Mouse (Mus musculus) CH12.LX (cell line): ENCODE measurements around the gene Cd7.

ENCODE experiments used
- CTCF ChIP-seq, 2 experiments: IDR thresholded peaks in 1 of 2; conservative IDR thresholded peaks in 1 of 2; 2 replicates each; pipeline ENCODE4 v1.5.1; 2011 to 2012; ENCODE audit warnings: low read depth in 2 of 2, low read length in 2 of 2, improper control_type of control experiment in 1 of 2, inconsistent platforms in 1 of 2, mild to moderate bottlenecking in 1 of 2, moderate library complexity in 1 of 2
- ELF1 ChIP-seq: IDR thresholded peaks from 2 replicates; pipeline ENCODE4 v1.6.1; 2014; ENCODE audit warnings: low read depth, mild to moderate bottlenecking, inconsistent platforms, low read length, improper control_type of control experiment
- EP300 ChIP-seq: IDR thresholded peaks from 2 replicates; pipeline ENCODE4 v1.6.1; 2011; ENCODE audit warnings: low read length, improper control_type of control experiment
- ETS1 ChIP-seq: conservative IDR thresholded peaks from 2 replicates; pipeline ENCODE4 v1.6.1; 2012; ENCODE audit warnings: low read depth, mild to moderate bottlenecking, inconsistent platforms, low read length, improper control_type of control experiment, moderate library complexity
- JUND ChIP-seq: conservative IDR thresholded peaks from 2 replicates; pipeline ENCODE4 v1.6.1; 2011; ENCODE audit warnings: low read depth, low read length, improper control_type of control experiment
- MYC ChIP-seq: IDR thresholded peaks from 2 replicates; pipeline ENCODE4 v1.6.1; 2011; ENCODE audit warnings: low read depth, mild to moderate bottlenecking, improper control_type of control experiment, low read length
- NRF1 ChIP-seq: IDR thresholded peaks from 2 replicates; pipeline ENCODE4 v1.6.1; 2014; ENCODE audit warnings: low read depth, mild to moderate bottlenecking, inconsistent platforms, low read length, improper control_type of control experiment, moderate library complexity
- POLR2A ChIP-seq: IDR thresholded peaks from 2 replicates; pipeline ENCODE4 v1.6.1; 2011; ENCODE audit warnings: low read depth, mild to moderate bottlenecking, improper control_type of control experiment, low read length
- POLR2AphosphoS2 ChIP-seq: IDR thresholded peaks from 2 replicates; pipeline ENCODE4 v1.6.1; 2011; ENCODE audit warnings: low read depth, low read length, improper control_type of control experiment
- RCOR1 ChIP-seq: conservative IDR thresholded peaks from 2 replicates; pipeline ENCODE4 v1.6.1; 2012; ENCODE audit warnings: low read depth, mild to moderate bottlenecking, inconsistent platforms, low read length, improper control_type of control experiment
- UBTF ChIP-seq: IDR thresholded peaks from 2 replicates; pipeline ENCODE4 v1.6.1; 2012; ENCODE audit warnings: low read depth, mild to moderate bottlenecking, inconsistent platforms, low read length, improper control_type of control experiment, moderate library complexity
- USF1 ChIP-seq: IDR thresholded peaks from 2 replicates; pipeline ENCODE4 v1.6.1; 2014; ENCODE audit warnings: low read depth, mild to moderate bottlenecking, inconsistent platforms, low read length, improper control_type of control experiment

GRCm38 (mm10) chr11:121053536-121053935 lies 14.3 kb upstream of the Cd7 start:
- no peak for TF ChIP-seq ETS1
- TF ChIP-seq UBTF = no peak
- TF ChIP-seq ELF1 = 0 out of 2 replicates have a peak, but pooled peaks have one; percentile 19
- TF ChIP-seq CTCF (conservative IDR thresholded peaks at IDR 0.05 in 1 of 2, IDR thresholded peaks at IDR 0.05 in 1 of 2; ENCODE audit: low read depth in 2 of 2, low read length in 2 of 2) = peak; percentile 88 to 98
- TF ChIP-seq POLR2A = no peak
- 0 out of 2 replicates have a peak, but pooled peaks have one; percentile 48 for TF ChIP-seq MYC
- no peak for TF ChIP-seq EP300
- peak; percentile 28; the same call in 1 of the 2 replicates for TF ChIP-seq NRF1
- TF ChIP-seq POLR2AphosphoS2 = no peak
- no peak; the same call in 1 of the 2 replicates for TF ChIP-seq JUND
- no peak for TF ChIP-seq RCOR1
- TF ChIP-seq USF1 = no peak
